Mouse (Mus musculus): ENCODE data around the gene Slc25a44.

GRCm38 (mm10) chr3:88361612-88362313, 63.2 kb downstream of the Slc25a44 start:
- TF ChIP-seq CTCF (IDR thresholded peaks at IDR 0.05; ENCODE audit: control insufficient read depth, insufficient read depth, insufficient replicate concordance, low read depth, low read length) (no peak), POLR2A (IDR thresholded peaks at IDR 0.05; ENCODE audit: control insufficient read depth, low read depth, low read length) (no peak)
